Mouse (Mus musculus): ENCODE results near the gene Smc1b. TPM values are rescaled to one million over a fixed set of nuclear protein-coding genes. Genes with fewer than 3 reads are reported as not detected.
A peak's percentile ranks its signal among the peaks of the same experiment; 100 is the strongest.

Gene Smc1b
- total RNA-seq (2021) = under 1 TPM; 0.08 to 0.17 TPM
- long read RNA-seq, experiment 1 = 0 reads
- long read RNA-seq, experiment 2 = 0 reads

GRCm38 (mm10) chr15:85131275-85132192 is at the start of gene Smc1b, which contains the start of gene Ribc2:
Gene Smc1b, minus strand, starts transcription at chr15:85131964.
Gene Ribc2, plus strand, starts transcription at chr15:85132078.
- DNase-seq (ENCODE audit: low spot score in 2 of 2) = peak; percentile 52 to 74

- DNase-seq (ENCODE audit: low spot score in 2 of 2) = no peak
These were observed 48.6 kb upstream of the Smc1b start for GRCm38 (mm10) chr15:85180368-85180767.

- DNase-seq (ENCODE audit: low spot score in 2 of 2) = no peak
These were observed 47.9 kb upstream of the Smc1b start for GRCm38 (mm10) chr15:85179528-85180180.

GRCm38 (mm10) chr15:85178172-85178571 is 46.4 kb upstream of the Smc1b start:
- DNase-seq (ENCODE audit: low spot score in 2 of 2) = no peak

DNA sequence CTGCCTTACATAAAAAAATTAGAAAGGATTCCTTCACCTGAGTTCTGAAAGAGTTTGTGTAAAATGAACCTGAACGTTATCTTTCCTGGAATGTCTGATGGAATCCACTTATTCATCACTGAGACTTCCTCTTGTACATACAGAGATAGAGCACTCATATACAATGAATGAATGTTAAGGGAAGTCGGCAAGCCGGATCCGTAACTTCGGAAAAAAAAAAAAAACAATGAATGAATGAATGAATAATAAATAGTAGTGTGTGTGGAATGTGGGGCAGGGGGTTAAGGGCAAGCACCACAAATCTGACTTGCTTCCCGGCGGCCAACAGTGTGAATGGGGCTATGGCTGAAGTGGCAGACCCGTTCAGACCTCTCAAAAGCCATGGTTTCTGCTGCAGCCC is 45.8 kb upstream of the Smc1b start:
- DNase-seq (ENCODE audit: low spot score in 2 of 2) = peak in 1 of 2 experiments; percentile 53

DNA sequence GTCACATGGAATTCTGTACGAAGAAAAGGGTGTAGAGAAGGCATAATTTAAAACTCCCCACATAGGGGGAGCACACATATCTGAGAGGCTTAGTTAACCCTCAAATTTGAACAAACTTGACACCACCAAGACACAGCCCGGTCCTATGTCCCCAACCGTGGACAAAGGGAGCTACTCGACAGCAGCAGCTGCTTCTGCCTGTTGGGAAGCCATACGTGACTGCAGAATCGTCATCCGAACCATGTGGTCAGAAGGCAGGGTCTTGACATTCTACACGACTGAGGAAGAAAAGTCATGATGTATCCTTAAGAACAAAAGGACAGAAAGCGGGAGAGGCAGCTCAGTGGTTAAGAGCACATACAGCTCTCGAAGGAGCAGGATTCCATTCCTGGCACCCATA is 42.3 kb upstream of the Smc1b start:
- DNase-seq (ENCODE audit: low spot score in 2 of 2) = no peak

GRCm38 (mm10) chr15:85173425-85173824 is 41.7 kb upstream of the Smc1b start:
- DNase-seq (ENCODE audit: low spot score in 2 of 2) = no peak

DNA sequence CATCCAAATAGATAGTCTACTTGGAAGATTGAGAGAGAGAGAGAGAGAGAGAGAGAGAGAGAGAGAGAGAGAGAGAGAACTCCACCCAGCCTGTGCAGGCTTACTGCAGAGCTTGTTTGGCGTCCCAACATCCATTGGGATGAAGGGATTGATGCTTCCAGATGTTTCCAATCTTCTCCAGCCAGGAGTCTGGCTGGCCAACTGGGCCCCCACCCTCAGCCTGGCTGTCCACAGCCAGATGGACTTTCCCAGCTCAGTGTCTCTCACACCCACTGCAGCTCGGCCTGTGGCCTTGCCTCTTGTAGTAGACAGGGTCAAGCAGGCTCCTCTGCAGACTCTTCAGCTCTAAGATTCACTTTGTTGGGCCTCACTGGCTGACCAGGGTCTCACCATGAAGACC is 40.3 kb upstream of the Smc1b start:
- peak; percentile 41 to 56 for DNase-seq (ENCODE audit: low spot score in 2 of 2)

- DNase-seq (ENCODE audit: low spot score in 2 of 2) = no peak
These were observed 35.4 kb upstream of the Smc1b start for GRCm38 (mm10) chr15:85167086-85167679.

DNA sequence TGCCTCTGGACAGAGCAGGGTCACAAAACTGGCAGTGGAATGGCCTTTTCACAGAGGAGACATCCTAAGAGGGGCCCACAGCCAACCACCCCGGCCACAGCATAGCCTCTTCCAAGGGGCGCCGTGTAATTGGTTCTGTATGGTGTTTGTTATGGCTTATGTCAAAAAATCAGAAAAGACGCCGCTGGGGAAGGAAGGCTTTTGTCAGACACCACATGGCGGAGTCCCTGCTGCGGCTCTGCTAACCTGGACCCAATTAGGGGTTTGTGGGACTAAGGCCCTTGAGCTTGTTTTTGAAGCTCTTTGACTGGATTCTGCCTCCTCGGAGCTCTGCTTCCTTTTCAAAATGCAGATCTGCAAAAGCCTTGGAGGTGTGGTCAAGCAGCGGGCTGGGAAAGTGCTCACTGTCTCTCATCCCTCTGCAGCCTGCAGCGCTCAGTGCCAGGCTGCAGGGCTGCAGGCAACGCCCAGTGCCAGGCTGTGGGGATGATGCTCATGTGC is 34.7 kb upstream of the Smc1b start:
- DNase-seq (ENCODE audit: low spot score in 2 of 2) = no peak

DNA sequence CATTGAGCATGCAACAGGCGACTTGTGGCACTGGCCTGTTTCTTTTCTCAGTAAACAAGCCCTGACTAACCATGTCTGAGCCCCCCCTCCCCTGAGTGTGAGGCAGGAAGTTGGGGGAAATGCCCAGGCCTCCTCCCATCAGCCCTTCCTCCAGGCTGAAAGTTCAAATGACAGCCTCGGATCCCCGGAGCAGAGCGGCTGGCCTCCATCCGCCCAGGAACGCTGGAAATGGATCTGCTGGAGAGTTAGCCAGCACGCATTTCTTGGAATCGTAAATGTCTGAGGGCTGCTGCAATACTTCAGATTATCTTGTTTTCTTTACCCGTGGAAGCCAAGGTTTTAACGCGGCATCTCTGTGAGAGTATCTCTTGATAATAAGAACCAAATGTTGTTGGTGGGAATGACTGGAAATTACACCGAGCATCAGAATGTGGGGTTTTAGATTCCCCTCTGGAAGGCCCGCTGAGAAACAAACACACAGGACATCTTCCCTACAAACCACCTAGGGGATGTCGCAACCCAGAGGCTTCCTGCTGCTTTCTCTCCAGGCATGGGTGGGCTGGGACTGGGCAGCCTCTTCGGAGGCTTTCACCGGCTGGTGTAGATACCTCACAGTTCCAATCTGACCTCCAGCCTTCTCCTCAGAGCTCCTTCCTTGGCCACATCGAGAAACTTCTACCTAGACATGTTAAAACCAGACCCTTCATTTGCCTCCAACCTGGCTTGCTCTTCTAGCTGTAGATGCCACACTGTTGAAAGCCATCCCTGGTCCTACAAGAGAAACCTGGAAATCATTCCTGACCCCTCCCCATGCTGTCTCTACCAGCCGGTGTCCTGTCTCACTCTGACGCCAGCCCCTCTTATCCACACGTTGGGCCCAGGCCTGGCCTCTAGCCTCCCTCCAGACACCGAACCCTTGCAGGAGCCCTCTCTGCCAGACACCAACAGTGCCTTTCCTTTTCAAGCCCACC is 31.2 kb upstream of the Smc1b start:
- peak in 1 of 2 experiments; percentile 56 for DNase-seq (ENCODE audit: low spot score in 2 of 2)

GRCm38 (mm10) chr15:85161416-85161815 is 29.7 kb upstream of the Smc1b start:
- DNase-seq (ENCODE audit: low spot score in 2 of 2) = no peak

GRCm38 (mm10) chr15:85156198-85156597 is 24.4 kb upstream of the Smc1b start:
- no peak for DNase-seq (ENCODE audit: low spot score in 2 of 2)

- no peak for DNase-seq (ENCODE audit: low spot score in 2 of 2)
These were observed 22.3 kb upstream of the Smc1b start for GRCm38 (mm10) chr15:85154091-85154490.

GRCm38 (mm10) chr15:85152577-85152976 is 20.8 kb upstream of the Smc1b start:
- DNase-seq (ENCODE audit: low spot score in 2 of 2) = no peak

GRCm38 (mm10) chr15:85151433-85151918 is 19.7 kb upstream of the Smc1b start:
- DNase-seq (ENCODE audit: low spot score in 2 of 2) = peak; percentile 57 to 76

DNA sequence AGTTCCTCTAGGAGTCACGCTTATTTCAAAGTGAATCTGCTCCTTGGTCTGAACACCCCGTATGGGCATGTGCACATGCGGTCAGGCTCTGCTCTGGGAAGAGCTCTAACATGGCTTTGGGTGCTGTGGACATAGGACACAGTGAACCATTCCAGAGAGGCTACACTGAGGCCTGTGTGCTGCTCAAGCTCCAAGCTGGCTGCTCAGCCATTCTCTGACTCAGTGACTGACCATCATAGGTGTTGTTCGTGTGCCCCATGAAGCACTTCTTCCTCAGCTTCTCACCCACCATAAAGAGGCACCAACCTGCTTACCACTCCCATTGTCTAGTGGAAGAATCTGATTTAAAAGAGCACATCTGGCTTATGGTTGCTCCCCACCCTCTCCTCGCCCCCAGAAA is 12.5 kb upstream of the Smc1b start:
- DNase-seq (ENCODE audit: low spot score in 2 of 2) = no peak

DNA sequence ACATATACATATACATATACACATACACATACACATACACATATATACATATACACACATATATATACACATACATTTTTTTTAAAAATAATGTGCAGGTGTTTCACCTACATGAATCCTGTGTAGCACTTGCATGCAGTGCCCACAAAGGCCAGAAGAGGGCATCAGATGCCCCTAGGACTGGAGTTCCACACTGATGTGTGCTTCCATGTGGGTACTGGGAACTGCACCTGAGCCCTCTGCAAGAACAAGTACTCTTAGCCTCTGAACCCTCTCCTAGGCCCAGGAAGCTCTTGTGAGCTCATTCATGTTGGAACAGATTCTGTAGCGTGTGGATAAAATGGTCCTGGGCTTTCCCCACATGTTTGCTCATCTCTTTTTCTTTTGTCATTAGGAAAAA is 12.0 kb upstream of the Smc1b start:
- DNase-seq (ENCODE audit: low spot score in 2 of 2) = peak in 1 of 2 experiments; percentile 3

DNA sequence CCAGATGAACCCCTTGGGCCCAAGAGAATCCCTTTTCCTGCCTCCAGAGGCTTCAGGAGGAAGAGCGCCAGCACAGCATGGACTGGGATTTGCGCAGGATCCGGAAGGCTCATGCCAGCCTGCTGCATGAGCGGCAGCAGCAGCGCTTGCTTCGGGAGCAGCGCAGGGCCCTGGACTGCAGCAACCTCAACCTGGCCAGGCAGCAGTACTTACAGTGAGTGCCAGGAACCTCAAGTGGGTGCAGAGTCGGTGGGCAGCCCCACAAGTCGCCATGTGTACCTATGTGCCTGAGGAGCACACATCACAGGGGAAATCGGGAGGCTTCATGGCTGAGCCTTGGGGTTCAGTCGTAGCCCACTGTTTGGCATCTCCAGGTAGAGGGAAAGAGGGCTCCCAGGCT is 11.4 kb upstream of the Smc1b start:
- DNase-seq (ENCODE audit: low spot score in 2 of 2) = peak; percentile 5 to 14

DNA sequence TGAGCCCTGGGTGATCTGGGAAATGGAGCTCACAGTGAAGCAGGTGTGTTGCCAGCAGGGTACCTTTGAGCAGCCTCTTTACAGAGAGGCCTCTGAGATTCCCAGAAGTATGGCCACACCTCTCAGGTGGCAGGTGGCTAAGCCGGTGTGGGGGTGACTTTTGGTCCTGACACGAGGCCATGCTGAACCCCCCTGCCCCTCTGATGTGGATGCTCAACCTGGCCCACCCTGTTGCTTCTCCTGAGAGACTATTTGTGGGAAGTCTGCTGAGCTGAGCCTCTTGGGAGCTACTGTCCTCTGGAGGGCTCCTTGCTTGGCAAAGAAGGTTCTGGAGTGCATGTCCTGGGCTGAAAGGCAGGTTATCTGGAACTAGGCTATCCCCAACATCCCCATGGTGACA is 10.7 kb upstream of the Smc1b start:
- peak in 1 of 2 experiments; percentile 12 for DNase-seq (ENCODE audit: low spot score in 2 of 2)
